Mouse (Mus musculus) liver, embryonic 16.5 days (tissue): ENCODE data around the gene Ap2s1. TPM values are rescaled to one million over a fixed set of nuclear protein-coding genes. Genes with fewer than 3 reads are reported as not detected.
"Not testable (repeated sequence)": the region's sequence is repeated elsewhere in the genome, so short reads cannot be mapped to it uniquely, and the experiment has no call there.

ENCODE experiments used
- ATAC-seq: fragments of 200-750 bp; cut with Nextera tagmentation; 2 replicates; pipeline ENCODE4 v1.8.0; 2017; ENCODE audit warnings: low read depth, mild to moderate bottlenecking, moderate number of reproducible peaks, moderate library complexity
- H3K27ac ChIP-seq: fragments of 300-500 bp; sonication (generic); 2 replicates; pipeline ENCODE4 v1.5.1; 2014; ENCODE audit warnings: mild to moderate bottlenecking, low read length
- H3K27me3 ChIP-seq: fragments of 300-500 bp; sonication (generic); 2 replicates; pipeline ENCODE4 v1.6.1; 2014; ENCODE audit warnings: low read depth, low read length, mixed read lengths; ENCODE audit not compliant: control insufficient read depth, insufficient read depth
- H3K36me3 ChIP-seq: fragments of 300-500 bp; sonication (generic); 2 replicates; pipeline ENCODE4 v1.6.1; 2014; ENCODE audit warnings: mild to moderate bottlenecking; ENCODE audit not compliant: control insufficient read depth, insufficient read depth
- H3K4me1 ChIP-seq: fragments of 300-500 bp; sonication (generic); 2 replicates; pipeline ENCODE4 v1.6.1; 2014; ENCODE audit warnings: low read depth, low read length, mixed read lengths; ENCODE audit not compliant: control insufficient read depth
- H3K4me2 ChIP-seq: fragments of 300-500 bp; sonication (generic); 2 replicates; pipeline ENCODE4 v1.6.1; 2014; ENCODE audit warnings: low read depth, low read length, mixed read lengths
- H3K4me3 ChIP-seq: fragments of 300-500 bp; sonication (generic); 2 replicates; pipeline ENCODE4 v1.5.1; 2014; ENCODE audit warnings: low read depth, mild to moderate bottlenecking, low read length
- H3K9ac ChIP-seq: fragments of 300-500 bp; sonication (generic); 2 replicates; pipeline ENCODE4 v1.6.1; 2014; ENCODE audit warnings: low read depth, low read length
- H3K9me3 ChIP-seq: fragments of 300-500 bp; sonication (generic); replicated peaks from 2 replicates; pipeline ENCODE4 v1.6.1; 2016; ENCODE audit warnings: low read length; ENCODE audit not compliant: control insufficient read depth
- WGBS: fragments of 180-500 bp; shearing (Covaris S2); extraction: QIAGEN DNeasy Blood & Tissue Kit; methylation state at CpG from one replicate; pipeline ENCODE4 v1.1.7; 2014; ENCODE audit not compliant: insufficient replicate concordance; 5-methylcytosine and 5-hydroxymethylcytosine counted together
- polyA plus RNA-seq: library from polyadenylated mRNA; unstranded; fragments of >200 nt; fragmentation: Nextera tagmentation; extraction: Ambion mirVana; gene quantifications from 2 replicates; pipeline ENCODE4 v1.2.1, GENCODE M21; 2015

Gene Ap2s1
- polyA plus RNA-seq, 1 experiment from 2014 or later = 155 TPM

- 22% methylated on average over 7 of the region's 8 CpGs for whole genome bisulfite sequencing
- not testable (repeated sequence) for H3K27me3 ChIP-seq, H3K36me3 ChIP-seq, H3K9me3 ChIP-seq, H3K4me2 ChIP-seq, H3K4me1 ChIP-seq, H3K4me3 ChIP-seq, H3K9ac ChIP-seq, ATAC-seq, H3K27ac ChIP-seq
Measured at GRCm38 (mm10) chr7:16716456-16717152, 21.6 kb upstream of the Ap2s1 start.

GRCm38 (mm10) chr7:16721629-16722028 lies 16.6 kb upstream of the Ap2s1 start, which contains the start of gene Ceacam9:
Gene Ceacam9, plus strand, starts transcription at chr7:16721929.
- 53% methylated on average over 2 of the region's 2 CpGs for WGBS
- Histone ChIP-seq H3K4me2 (no peak within 1 kb of the TSS), H3K4me1 (no peaks in the 10 kb centered on the region), H3K9me3 (no peaks in the 10 kb centered on the region), H3K9ac (no peak within 1 kb of the TSS), H3K27me3 (no peaks in the 10 kb centered on the region), H3K36me3 (no peaks in the 10 kb centered on the region), H3K4me3 (no peak within 1 kb of the TSS), H3K27ac (no peak within 1 kb of the TSS)
- ATAC-seq = no peak

GRCm38 (mm10) chr7:16722490-16722889 lies 15.7 kb upstream of the Ap2s1 start:
- not testable (repeated sequence) for H3K4me2 ChIP-seq, H3K9ac ChIP-seq, ATAC-seq, H3K4me3 ChIP-seq, H3K4me1 ChIP-seq, H3K36me3 ChIP-seq, H3K9me3 ChIP-seq, H3K27me3 ChIP-seq, H3K27ac ChIP-seq
- 49% methylated on average over 3 of the region's 3 CpGs for WGBS

- H3K4me3 ChIP-seq = no peak overlapping the region
- H3K27me3 ChIP-seq = no peaks in the 10 kb centered on the region
- H3K27ac ChIP-seq = no peak overlapping the region
- no peaks in the 10 kb centered on the region for H3K36me3 ChIP-seq
- 18% methylated on average over 14 of the region's 14 CpGs for WGBS
- H3K9ac ChIP-seq = no peak overlapping the region
- peaks cover 3% of the 10 kb centered on the region for H3K4me1 ChIP-seq
- ATAC-seq = no peak
- H3K4me2 ChIP-seq = peak overlapping the region; percentile 14; the same call in 1 of the 2 replicates
- no peaks in the 10 kb centered on the region for H3K9me3 ChIP-seq
Measured at GRCm38 (mm10) chr7:16728596-16729348, 9.4 kb upstream of the Ap2s1 start.

- not testable (repeated sequence) for H3K9ac ChIP-seq, H3K27me3 ChIP-seq, H3K4me1 ChIP-seq, H3K36me3 ChIP-seq, ATAC-seq, H3K4me3 ChIP-seq, H3K9me3 ChIP-seq, H3K27ac ChIP-seq
- H3K4me2 ChIP-seq = peak overlapping the region; percentile 14; the same call in 1 of the 2 replicates
- 0% methylated on average over 7 of the region's 7 CpGs for WGBS
Measured at GRCm38 (mm10) chr7:16729563-16729962, 8.6 kb upstream of the Ap2s1 start.

GRCm38 (mm10) chr7:16730791-16731190 lies 7.4 kb upstream of the Ap2s1 start:
- H3K9me3 ChIP-seq = no peaks in the 10 kb centered on the region
- H3K27ac ChIP-seq = no peak overlapping the region
- no peaks in the 10 kb centered on the region for H3K36me3 ChIP-seq
- ATAC-seq = no peak
- peaks cover 3% of the 10 kb centered on the region for H3K4me1 ChIP-seq
- no peaks in the 10 kb centered on the region for H3K27me3 ChIP-seq
- H3K9ac ChIP-seq = no peak overlapping the region
- H3K4me2 ChIP-seq = no peak overlapping the region
- 79% methylated on average over 5 of the region's 6 CpGs for WGBS
- H3K4me3 ChIP-seq = no peak overlapping the region

GRCm38 (mm10) chr7:16731893-16732422 lies 6.3 kb upstream of the Ap2s1 start:
- no peak overlapping the region for H3K27ac ChIP-seq
- no peaks in the 10 kb centered on the region for H3K27me3 ChIP-seq
- H3K9me3 ChIP-seq = no peaks in the 10 kb centered on the region
- H3K4me2 ChIP-seq = no peak overlapping the region
- peaks cover 3% of the 10 kb centered on the region for H3K4me1 ChIP-seq
- no peaks in the 10 kb centered on the region for H3K36me3 ChIP-seq
- no peak overlapping the region for H3K9ac ChIP-seq
- ATAC-seq = no peak
- no peak overlapping the region for H3K4me3 ChIP-seq
- 53% methylated on average over 7 of the region's 7 CpGs for WGBS

GRCm38 (mm10) chr7:16737606-16738072 lies 571 bp upstream of the Ap2s1 start:
- WGBS = 50% methylated on average over 10 of the region's 10 CpGs
- H3K4me3 ChIP-seq = peak overlapping the region; percentile 86

More at GRCm38 (mm10) chr7:16737606-16738072, 571 bp upstream of the Ap2s1 start:
- ATAC-seq = no peak
- H3K4me2 ChIP-seq = peak overlapping the region; percentile 61
- no peak overlapping the region for H3K27ac ChIP-seq
- peak overlapping the region; percentile 5; the same call in 1 of the 2 replicates for H3K9ac ChIP-seq
- H3K36me3 ChIP-seq = no peaks in the 10 kb centered on the region
- H3K4me1 ChIP-seq = peaks cover 14% of the 10 kb centered on the region
- no peaks in the 10 kb centered on the region for H3K9me3 ChIP-seq
- no peaks in the 10 kb centered on the region for H3K27me3 ChIP-seq
